15 mouse cellular contexts compared by ENCODE assay signal in genomic region chr19:17071205-17071604, GRCm38 (mm10).
"Had no signal": no experiment of that assay in that cellular context is flagged by ENCODE, and none has a peak within 500 bp of the region (broad histone marks: within the 10 kb centered on the region; RNA-seq: fewer than 3 reads in every experiment).

No protein-coding gene starts in this region.

- DNase-seq: kidney, adult 18-20 months; kidney, adult 9 months; kidney, postnatal 25 days; liver, embryonic 13.5 days; lung, adult 2 months; lung, postnatal 36 days; right cerebral cortex, adult 18-20 months; right cerebral cortex, postnatal 14 days; right cerebral cortex, postnatal 4 days; thymus, postnatal 25 days had no signal

- H3K4me1 ChIP-seq: intestine, embryonic 15.5 days; liver, embryonic 13.5 days; midbrain, embryonic 10.5 days had no signal

- H3K27me3 ChIP-seq: intestine, embryonic 15.5 days; liver, embryonic 13.5 days had no signal

- ATAC-seq: intestine, embryonic 15.5 days; lung, postnatal 0 days; midbrain, embryonic 16.5 days had no signal

- H3K4me3 ChIP-seq: intestine, embryonic 15.5 days; liver, embryonic 13.5 days; megakaryocyte, embryonic 14.5 days; midbrain, embryonic 10.5 days had no signal

- H3K36me3 ChIP-seq: intestine, embryonic 15.5 days; liver, embryonic 13.5 days; midbrain, embryonic 10.5 days had no signal

- H3K4me2 ChIP-seq: intestine, embryonic 15.5 days; liver, embryonic 13.5 days had no signal

- H3K27ac ChIP-seq: intestine, embryonic 15.5 days; liver, embryonic 13.5 days; midbrain, embryonic 10.5 days had no signal

- H3K9ac ChIP-seq: intestine, embryonic 15.5 days; liver, embryonic 13.5 days had no signal

- H3K9me3 ChIP-seq: intestine, embryonic 15.5 days; liver, embryonic 13.5 days; megakaryocyte, embryonic 14.5 days; midbrain, embryonic 10.5 days had no signal
